Mouse (Mus musculus): ENCODE data around the gene Cldn24. TPM values are rescaled to one million over a fixed set of nuclear protein-coding genes. Genes with fewer than 3 reads are reported as not detected.

The Cldn24 gene
- polyA plus RNA-seq, 1 experiment from 2014 or later: not detected

- H3K4me3 ChIP-seq (replicated peaks): no peak overlapping the region
- ATAC-seq (replicated peaks; ENCODE audit: low FRiP score): peak; percentile 55
- no peak overlapping the region for H3K27ac ChIP-seq
- 21% methylated on average over 8 of the region's 8 CpGs for WGBS
- H3K9ac ChIP-seq: no peak overlapping the region
- H3K4me1 ChIP-seq: peaks cover 6% of the 10 kb centered on the region; the same call in 1 of the 2 replicates
- H3K9me3 ChIP-seq (replicated peaks): no peaks in the 10 kb centered on the region
- no peak overlapping the region for H3K4me2 ChIP-seq
- H3K27me3 ChIP-seq: no peaks in the 10 kb centered on the region
- peaks cover 83% of the 10 kb centered on the region for H3K36me3 ChIP-seq
Observed at GRCm38 (mm10) chr8:47867067-47867466, 45.1 kb downstream of the Cldn24 start.

Other genes with a start within 250 kb of the Cldn24 start
- 10.8 and 13.0 TPM in 2 replicates for gene Ing2, start 146.6 kb upstream of the Cldn24 start, polyA plus RNA-seq (2015; fragmentation: Nextera tagmentation; extraction: Ambion mirVana)
- 24.5 and 27.9 TPM in 2 replicates for gene Cdkn2aip, start 108.2 kb upstream of the Cldn24 start, polyA plus RNA-seq (2015; fragmentation: Nextera tagmentation; extraction: Ambion mirVana)
- gene Cldn22, start 2.3 kb downstream of the Cldn24 start, polyA plus RNA-seq (2015; fragmentation: Nextera tagmentation; extraction: Ambion mirVana): not detected in 2 replicates
- gene Wwc2, start 168.8 kb downstream of the Cldn24 start, polyA plus RNA-seq (2015; fragmentation: Nextera tagmentation; extraction: Ambion mirVana): 16.3 and 18.0 TPM in 2 replicates